Mouse (Mus musculus) ES-Bruce4 (cell line): ENCODE results near the gene Plcb4. TPM values are rescaled to one million over a fixed set of nuclear protein-coding genes. Genes with fewer than 3 reads are reported as not detected.

Experiments
- H3K27ac ChIP-seq: 2 replicates; pipeline ENCODE4 v1.5.1; 2012; ENCODE audit warnings: low read length, inconsistent platforms; ENCODE audit not compliant: insufficient read depth
- H3K27me3 ChIP-seq: 2 replicates; pipeline ENCODE4 v1.6.1; 2012; ENCODE audit warnings: mild to moderate bottlenecking, low read length, inconsistent platforms; ENCODE audit not compliant: control insufficient read depth, poor library complexity, insufficient read depth, severe bottlenecking
- H3K36me3 ChIP-seq: 2 replicates; pipeline ENCODE4 v1.6.1; 2012; ENCODE audit warnings: inconsistent platforms, mild to moderate bottlenecking, low read length, moderate library complexity; ENCODE audit not compliant: control insufficient read depth, poor library complexity, insufficient read depth, severe bottlenecking
- H3K4me1 ChIP-seq: one replicate; pipeline ENCODE4 v1.8.1; 2011; ENCODE audit warnings: low read length; ENCODE audit not compliant: control insufficient read depth, insufficient read depth
- H3K4me3 ChIP-seq: 2 replicates; pipeline ENCODE4 v1.5.1; 2011; ENCODE audit warnings: low read depth, mild to moderate bottlenecking, low read length
- H3K9ac ChIP-seq: 2 replicates; pipeline ENCODE4 v1.6.1; 2012; ENCODE audit warnings: low read depth, mild to moderate bottlenecking, inconsistent platforms; ENCODE audit not compliant: poor library complexity, severe bottlenecking
- H3K9me3 ChIP-seq: replicated peaks from 2 replicates; pipeline ENCODE4 v1.6.1; 2012; ENCODE audit warnings: mild to moderate bottlenecking, low read length, inconsistent platforms; ENCODE audit not compliant: control insufficient read depth, poor library complexity, insufficient read depth, severe bottlenecking
- CTCF ChIP-seq: IDR thresholded peaks from one replicate; pipeline ENCODE4 v1.8.1; 2011; ENCODE audit warnings: low read depth, low read length
- EP300 ChIP-seq: IDR thresholded peaks from 2 replicates; pipeline ENCODE4 v1.6.1; 2011; ENCODE audit warnings: low read depth, low read length; ENCODE audit not compliant: insufficient read depth
- POLR2A ChIP-seq: IDR thresholded peaks from one replicate; pipeline ENCODE4 v1.8.1; 2011; ENCODE audit warnings: low read length; ENCODE audit not compliant: insufficient read depth
- polyA plus RNA-seq: library from polyadenylated mRNA; stranded (reverse); fragments of >200 nt; gene quantifications from 2 replicates; pipeline ENCODE4 v1.2.4, GENCODE M21; 2011; ENCODE audit warnings: low read depth; ENCODE audit not compliant: missing spikeins, insufficient read depth, insufficient read length

Plcb4 gene
- polyA plus RNA-seq, 1 experiment = 19.3 TPM

- H3K4me1 ChIP-seq = no peaks in the 10 kb centered on the region
- H3K36me3 ChIP-seq = no peaks in the 10 kb centered on the region
- no peak for TF ChIP-seq POLR2A
- TF ChIP-seq CTCF = no peak
- TF ChIP-seq EP300 = no peak
- no peak overlapping the region for H3K4me3 ChIP-seq
- no peak overlapping the region for H3K9ac ChIP-seq
- H3K9me3 ChIP-seq = no peaks in the 10 kb centered on the region
- no peak overlapping the region for H3K27ac ChIP-seq
- no peaks in the 10 kb centered on the region for H3K27me3 ChIP-seq
Measured at GRCm38 (mm10) chr2:135776131-135776775, 117.4 kb downstream of the Plcb4 start.

- TF ChIP-seq EP300 (no peak), CTCF (no peak), POLR2A (no peak)
- Histone ChIP-seq H3K27ac (no peak overlapping the region), H3K9me3 (no peaks in the 10 kb centered on the region)
Measured at GRCm38 (mm10) chr2:135781391-135781790, 122.6 kb downstream of the Plcb4 start.

GRCm38 (mm10) chr2:135787415-135787814 is 128.6 kb downstream of the Plcb4 start:
- H3K4me1 ChIP-seq = no peaks in the 10 kb centered on the region

More at GRCm38 (mm10) chr2:135781391-135781790, 122.6 kb downstream of the Plcb4 start:
- H3K4me3 ChIP-seq = no peak overlapping the region
- no peak overlapping the region for H3K9ac ChIP-seq
- H3K36me3 ChIP-seq = no peaks in the 10 kb centered on the region
- no peaks in the 10 kb centered on the region for H3K4me1 ChIP-seq
- H3K27me3 ChIP-seq = no peaks in the 10 kb centered on the region

GRCm38 (mm10) chr2:135792907-135793306 is 134.1 kb downstream of the Plcb4 start:
- H3K36me3 ChIP-seq = no peaks in the 10 kb centered on the region
- TF ChIP-seq CTCF = no peak
- TF ChIP-seq EP300 = no peak
- no peak for TF ChIP-seq POLR2A
- no peaks in the 10 kb centered on the region for H3K27me3 ChIP-seq
- H3K4me1 ChIP-seq = peaks cover 2% of the 10 kb centered on the region
- no peak overlapping the region for H3K27ac ChIP-seq
- H3K9me3 ChIP-seq = no peaks in the 10 kb centered on the region
- no peak overlapping the region for H3K4me3 ChIP-seq
- H3K9ac ChIP-seq = no peak overlapping the region

More at GRCm38 (mm10) chr2:135787415-135787814, 128.6 kb downstream of the Plcb4 start:
- H3K4me3 ChIP-seq = no peak overlapping the region
- no peaks in the 10 kb centered on the region for H3K27me3 ChIP-seq
- no peaks in the 10 kb centered on the region for H3K9me3 ChIP-seq
- H3K27ac ChIP-seq = no peak overlapping the region
- no peak overlapping the region for H3K9ac ChIP-seq
- no peaks in the 10 kb centered on the region for H3K36me3 ChIP-seq
- TF ChIP-seq POLR2A = no peak

GRCm38 (mm10) chr2:135796684-135797083 is 137.9 kb downstream of the Plcb4 start:
- Histone ChIP-seq H3K27ac (no peak overlapping the region), H3K4me1 (peaks cover 5% of the 10 kb centered on the region), H3K9me3 (no peaks in the 10 kb centered on the region), H3K27me3 (no peaks in the 10 kb centered on the region), H3K36me3 (no peaks in the 10 kb centered on the region), H3K9ac (no peak overlapping the region), H3K4me3 (no peak overlapping the region)
- TF ChIP-seq CTCF (no peak), POLR2A (no peak), EP300 (no peak)

GRCm38 (mm10) chr2:135797677-135798546 is 139.1 kb downstream of the Plcb4 start:
- H3K36me3 ChIP-seq = no peaks in the 10 kb centered on the region
- H3K4me1 ChIP-seq = peaks cover 5% of the 10 kb centered on the region
- H3K9ac ChIP-seq = no peak overlapping the region
- peak overlapping the region; percentile 73; the same call in 1 of the 2 replicates for H3K27ac ChIP-seq
- H3K4me3 ChIP-seq = no peak overlapping the region
- TF ChIP-seq POLR2A = no peak
- TF ChIP-seq EP300 = no peak
- no peak for TF ChIP-seq CTCF
- no peaks in the 10 kb centered on the region for H3K9me3 ChIP-seq
- H3K27me3 ChIP-seq = no peaks in the 10 kb centered on the region
